Mouse (Mus musculus): ENCODE data around the gene Phospho2. TPM values are rescaled to one million over a fixed set of nuclear protein-coding genes. Genes with fewer than 3 reads are reported as not detected.
"Not testable (repeated sequence)": the region's sequence is repeated elsewhere in the genome, so short reads cannot be mapped to it uniquely, and the experiment has no call there.

The Phospho2 gene
- polyA plus RNA-seq, 1 experiment from 2014 or later, result 43.1 TPM

GRCm38 (mm10) chr2:69790285-69790684 is 862 bp downstream of the Phospho2 start:
- Histone ChIP-seq H3K4me2 (ENCODE audit: low read length) (peak overlapping the region; percentile 87), H3K9me3 (replicated peaks; ENCODE audit: control insufficient read depth, low read length) (no peaks in the 10 kb centered on the region), H3K9ac (ENCODE audit: low read length) (peak overlapping the region; percentile 76), H3K4me1 (ENCODE audit: control insufficient read depth, insufficient read depth, low read length) (no peaks in the 10 kb centered on the region), H3K27ac (ENCODE audit: low read depth, low read length) (no peak overlapping the region), H3K27me3 (replicated peaks; ENCODE audit: control insufficient read depth, insufficient read depth, low read length) (no peaks in the 10 kb centered on the region), H3K36me3 (ENCODE audit: control insufficient read depth, insufficient read depth, low read length) (peaks cover 23% of the 10 kb centered on the region), H3K4me3 (ENCODE audit: low read depth, low read length) (peak overlapping the region; percentile 63)
- DNase-seq (ENCODE audit: low spot score), result peak; percentile 87
- peak; percentile 49 for ATAC-seq
- under 1% methylated on average over 10 of the region's 10 CpGs for WGBS

- Histone ChIP-seq H3K4me1 (ENCODE audit: control insufficient read depth, insufficient read depth, low read length) (no peaks in the 10 kb centered on the region), H3K4me3 (ENCODE audit: low read depth, low read length) (no peak overlapping the region), H3K27ac (ENCODE audit: low read depth, low read length) (no peak overlapping the region), H3K36me3 (ENCODE audit: control insufficient read depth, insufficient read depth, low read length) (peaks cover 28% of the 10 kb centered on the region), H3K9ac (ENCODE audit: low read length) (no peak overlapping the region), H3K9me3 (replicated peaks; ENCODE audit: control insufficient read depth, low read length) (no peaks in the 10 kb centered on the region), H3K27me3 (replicated peaks; ENCODE audit: control insufficient read depth, insufficient read depth, low read length) (no peaks in the 10 kb centered on the region), H3K4me2 (ENCODE audit: low read length) (peak overlapping the region; percentile 87; the same call in 1 of the 2 replicates)
- WGBS, result 78% methylated on average over 4 of the region's 4 CpGs
- DNase-seq (ENCODE audit: low spot score) (no peak), ATAC-seq (no peak)
These were observed 1.3 kb downstream of the Phospho2 start for GRCm38 (mm10) chr2:69790722-69791121.

DNA sequence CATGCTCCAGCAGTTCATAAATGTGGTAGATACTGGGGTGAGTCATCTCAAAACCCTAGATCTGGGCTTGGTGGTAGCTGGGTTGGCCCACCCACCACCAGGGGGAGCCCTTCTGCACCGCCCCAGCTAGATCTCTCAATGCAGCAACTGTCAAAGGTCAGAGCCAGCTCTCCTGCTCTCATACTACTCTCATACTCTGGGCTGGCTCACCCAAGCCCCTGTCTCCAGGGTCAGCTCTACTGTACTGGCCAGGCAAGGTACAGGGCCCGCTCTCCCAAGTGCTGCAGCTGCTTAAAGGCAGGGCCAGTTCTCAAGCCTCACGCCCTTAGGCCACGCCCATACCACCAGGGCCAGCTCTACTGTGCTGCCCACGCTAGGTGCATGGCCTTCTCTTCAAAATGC is 13.5 kb downstream of the Phospho2 start:
- ATAC-seq, result peak; percentile 37; the same call in 1 of the 2 replicates
- 57% methylated on average over 5 of the region's 5 CpGs for WGBS
- Histone ChIP-seq H3K4me1 (ENCODE audit: control insufficient read depth, insufficient read depth, low read length) (no peaks in the 10 kb centered on the region), H3K4me3 (ENCODE audit: low read depth, low read length) (no peak overlapping the region), H3K36me3 (ENCODE audit: control insufficient read depth, insufficient read depth, low read length) (0 out of 2 replicates have a peak, but pooled peaks cover under 1% of the 10 kb centered on the region), H3K27ac (ENCODE audit: low read depth, low read length) (no peak overlapping the region), H3K4me2 (ENCODE audit: low read length) (no peak overlapping the region), H3K9ac (ENCODE audit: low read length) (no peak overlapping the region), H3K27me3 (replicated peaks; ENCODE audit: control insufficient read depth, insufficient read depth, low read length) (no peaks in the 10 kb centered on the region), H3K9me3 (replicated peaks; ENCODE audit: control insufficient read depth, low read length) (no peaks in the 10 kb centered on the region)
- DNase-seq (ENCODE audit: low spot score), result no peak

DNA sequence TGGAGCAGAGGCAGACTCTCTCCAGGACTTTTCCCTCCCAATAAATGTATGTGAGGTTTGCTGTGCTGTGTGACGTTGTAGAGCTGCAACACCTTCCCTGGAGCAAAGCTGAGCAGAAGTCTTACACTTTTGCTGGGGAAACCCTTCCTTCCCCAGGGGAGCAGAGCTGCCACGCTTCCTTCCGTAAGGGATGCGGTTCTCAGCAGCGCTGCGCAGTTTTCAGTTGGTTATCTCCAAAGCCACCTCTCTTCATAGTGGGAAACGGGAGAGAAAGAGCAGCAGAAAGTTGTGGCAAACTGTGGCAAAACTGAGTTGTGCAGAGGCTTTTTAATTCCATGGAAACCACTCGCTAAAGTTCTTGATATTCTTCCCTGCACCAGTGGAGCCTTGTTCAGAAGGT is 14.3 kb downstream of the Phospho2 start:
- 71% methylated on average over 8 of the region's 8 CpGs for WGBS
- no peaks in the 10 kb centered on the region for H3K27me3 ChIP-seq (replicated peaks; ENCODE audit: control insufficient read depth, insufficient read depth, low read length)
- DNase-seq (ENCODE audit: low spot score) (no peak), ATAC-seq (no peak)
- no peaks in the 10 kb centered on the region for H3K36me3 ChIP-seq (ENCODE audit: control insufficient read depth, insufficient read depth, low read length)
- H3K4me2 ChIP-seq (ENCODE audit: low read length), result no peak overlapping the region
- H3K4me3 ChIP-seq (ENCODE audit: low read depth, low read length), result no peak overlapping the region
- H3K9me3 ChIP-seq (replicated peaks; ENCODE audit: control insufficient read depth, low read length), result no peaks in the 10 kb centered on the region
- H3K4me1 ChIP-seq (ENCODE audit: control insufficient read depth, insufficient read depth, low read length), result no peaks in the 10 kb centered on the region
- no peak overlapping the region for H3K27ac ChIP-seq (ENCODE audit: low read depth, low read length)
- H3K9ac ChIP-seq (ENCODE audit: low read length), result no peak overlapping the region

DNA sequence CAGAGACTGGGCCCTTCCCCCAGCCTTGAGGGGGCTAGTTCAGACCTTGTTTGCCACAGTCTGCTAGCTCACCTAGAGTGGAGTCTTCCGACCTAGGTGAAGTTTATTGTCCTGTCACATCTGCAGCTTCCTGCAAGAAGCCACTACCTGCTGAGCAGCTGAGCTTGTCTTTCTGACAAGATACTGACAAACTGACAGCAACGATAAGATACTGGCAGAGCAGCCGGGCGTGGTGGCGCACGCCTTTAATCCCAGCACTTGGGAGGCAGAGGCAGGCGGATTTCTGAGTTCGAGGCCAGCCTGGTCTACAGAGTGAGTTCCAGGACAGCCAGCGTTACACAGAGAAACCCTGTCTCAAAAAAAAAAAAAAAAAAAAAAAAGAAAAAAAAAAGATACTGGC is 15.2 kb downstream of the Phospho2 start:
- not testable (repeated sequence) for H3K9ac ChIP-seq (ENCODE audit: low read length); H3K9me3 ChIP-seq (replicated peaks; ENCODE audit: control insufficient read depth, low read length); H3K27me3 ChIP-seq (replicated peaks; ENCODE audit: control insufficient read depth, insufficient read depth, low read length); H3K36me3 ChIP-seq (ENCODE audit: control insufficient read depth, insufficient read depth, low read length); H3K27ac ChIP-seq (ENCODE audit: low read depth, low read length); H3K4me1 ChIP-seq (ENCODE audit: control insufficient read depth, insufficient read depth, low read length); DNase-seq (ENCODE audit: low spot score); H3K4me2 ChIP-seq (ENCODE audit: low read length); ATAC-seq; H3K4me3 ChIP-seq (ENCODE audit: low read depth, low read length)
- WGBS, result 90% methylated on average over 7 of the region's 9 CpGs

- no peaks in the 10 kb centered on the region for H3K4me1 ChIP-seq (ENCODE audit: control insufficient read depth, insufficient read depth, low read length)
- H3K27me3 ChIP-seq (replicated peaks; ENCODE audit: control insufficient read depth, insufficient read depth, low read length), result no peaks in the 10 kb centered on the region
- H3K36me3 ChIP-seq (ENCODE audit: control insufficient read depth, insufficient read depth, low read length), result no peaks in the 10 kb centered on the region
- ATAC-seq (no peak), DNase-seq (ENCODE audit: low spot score) (no peak)
- no peak overlapping the region for H3K9ac ChIP-seq (ENCODE audit: low read length)
- 76% methylated on average over 15 of the region's 15 CpGs for WGBS
- no peaks in the 10 kb centered on the region for H3K9me3 ChIP-seq (replicated peaks; ENCODE audit: control insufficient read depth, low read length)
- H3K4me3 ChIP-seq (ENCODE audit: low read depth, low read length), result no peak overlapping the region
- H3K4me2 ChIP-seq (ENCODE audit: low read length), result no peak overlapping the region
- no peak overlapping the region for H3K27ac ChIP-seq (ENCODE audit: low read depth, low read length)
These were observed 20.7 kb downstream of the Phospho2 start for GRCm38 (mm10) chr2:69810169-69810568.

- H3K4me2 ChIP-seq (ENCODE audit: low read length); H3K4me3 ChIP-seq (ENCODE audit: low read depth, low read length); ATAC-seq; DNase-seq (ENCODE audit: low spot score); H3K27ac ChIP-seq (ENCODE audit: low read depth, low read length); H3K9me3 ChIP-seq (replicated peaks; ENCODE audit: control insufficient read depth, low read length); H3K9ac ChIP-seq (ENCODE audit: low read length); H3K36me3 ChIP-seq (ENCODE audit: control insufficient read depth, insufficient read depth, low read length); H3K27me3 ChIP-seq (replicated peaks; ENCODE audit: control insufficient read depth, insufficient read depth, low read length); H3K4me1 ChIP-seq (ENCODE audit: control insufficient read depth, insufficient read depth, low read length): not testable (repeated sequence)
- 60% methylated on average over 7 of the region's 7 CpGs for WGBS
These were observed 21.9 kb downstream of the Phospho2 start for GRCm38 (mm10) chr2:69811349-69811748.

DNA sequence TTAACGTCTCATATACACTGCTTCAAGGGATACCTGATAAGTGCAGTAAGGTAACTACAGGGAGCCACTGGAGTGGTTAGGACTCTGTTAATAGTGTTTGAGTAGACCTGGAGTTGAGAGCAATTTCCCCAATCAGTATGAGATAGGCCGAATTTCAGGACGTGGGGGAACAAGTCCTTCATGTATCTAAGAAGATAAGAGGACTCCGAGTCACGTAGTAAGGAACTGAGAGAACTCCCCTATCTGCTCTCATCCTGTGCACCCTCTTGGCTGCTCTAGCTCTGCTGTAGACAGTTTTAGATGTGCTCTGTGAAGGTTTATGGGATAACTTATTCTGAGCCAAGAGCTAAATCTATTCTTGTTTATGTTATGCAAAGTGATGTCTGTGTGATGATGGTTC is 27.2 kb downstream of the Phospho2 start:
- 89% methylated on average over 5 of the region's 5 CpGs for WGBS
- no peaks in the 10 kb centered on the region for H3K27me3 ChIP-seq (replicated peaks; ENCODE audit: control insufficient read depth, insufficient read depth, low read length)
- H3K9ac ChIP-seq (ENCODE audit: low read length), result no peak overlapping the region
- H3K27ac ChIP-seq (ENCODE audit: low read depth, low read length), result no peak overlapping the region
- no peaks in the 10 kb centered on the region for H3K9me3 ChIP-seq (replicated peaks; ENCODE audit: control insufficient read depth, low read length)
- no peak overlapping the region for H3K4me2 ChIP-seq (ENCODE audit: low read length)
- no peaks in the 10 kb centered on the region for H3K4me1 ChIP-seq (ENCODE audit: control insufficient read depth, insufficient read depth, low read length)
- H3K36me3 ChIP-seq (ENCODE audit: control insufficient read depth, insufficient read depth, low read length), result no peaks in the 10 kb centered on the region
- no peak for DNase-seq (ENCODE audit: low spot score)
- H3K4me3 ChIP-seq (ENCODE audit: low read depth, low read length), result no peak overlapping the region
- ATAC-seq, result no peak

- Histone ChIP-seq H3K27ac (ENCODE audit: low read depth, low read length) (no peak overlapping the region), H3K4me3 (ENCODE audit: low read depth, low read length) (no peak overlapping the region), H3K4me2 (ENCODE audit: low read length) (no peak overlapping the region), H3K36me3 (ENCODE audit: control insufficient read depth, insufficient read depth, low read length) (no peaks in the 10 kb centered on the region), H3K9ac (ENCODE audit: low read length) (no peak overlapping the region), H3K27me3 (replicated peaks; ENCODE audit: control insufficient read depth, insufficient read depth, low read length) (no peaks in the 10 kb centered on the region), H3K4me1 (ENCODE audit: control insufficient read depth, insufficient read depth, low read length) (peaks cover 5% of the 10 kb centered on the region; the same call in 1 of the 2 replicates), H3K9me3 (replicated peaks; ENCODE audit: control insufficient read depth, low read length) (no peaks in the 10 kb centered on the region)
- ATAC-seq (no peak), DNase-seq (ENCODE audit: low spot score) (no peak)
- 82% methylated on average over 9 of the region's 9 CpGs for WGBS
These were observed 29.1 kb downstream of the Phospho2 start for GRCm38 (mm10) chr2:69818350-69819085.

All from forebrain, embryonic 14.5 days (tissue).